Mouse (Mus musculus): ENCODE data around the gene Negr1. TPM values are rescaled to one million over a fixed set of nuclear protein-coding genes. Genes with fewer than 3 reads are reported as not detected.

Negr1 gene
- total RNA-seq, 2 experiments from 2014 or later, result 1.7 to 1.9 TPM

- DNase-seq (ENCODE audit: low spot score in 2 of 2), result no peak
Observed at GRCm38 (mm10) chr3:156672560-156672959, 111.0 kb downstream of the Negr1 start.

GRCm38 (mm10) chr3:156690059-156690605 lies 128.5 kb downstream of the Negr1 start:
- no peak for DNase-seq (ENCODE audit: low spot score in 2 of 2)

GRCm38 (mm10) chr3:156698687-156699086 lies 137.1 kb downstream of the Negr1 start:
- no peak for DNase-seq (ENCODE audit: low spot score in 2 of 2)

GRCm38 (mm10) chr3:156703241-156703640 lies 141.6 kb downstream of the Negr1 start:
- DNase-seq (ENCODE audit: low spot score in 2 of 2), result no peak

GRCm38 (mm10) chr3:156710240-156710639 lies 148.6 kb downstream of the Negr1 start:
- DNase-seq (ENCODE audit: low spot score in 2 of 2), result no peak

- DNase-seq (ENCODE audit: low spot score in 2 of 2), result no peak
Observed at GRCm38 (mm10) chr3:156710693-156711092, 149.1 kb downstream of the Negr1 start.

GRCm38 (mm10) chr3:156736335-156736734 lies 174.7 kb downstream of the Negr1 start:
- DNase-seq (ENCODE audit: low spot score in 2 of 2), result no peak

GRCm38 (mm10) chr3:156739529-156739928 lies 177.9 kb downstream of the Negr1 start:
- no peak for DNase-seq (ENCODE audit: low spot score in 2 of 2)

- DNase-seq (ENCODE audit: low spot score in 2 of 2), result no peak
Observed at GRCm38 (mm10) chr3:156743266-156743665, 181.7 kb downstream of the Negr1 start.

- no peak for DNase-seq (ENCODE audit: low spot score in 2 of 2)
Observed at GRCm38 (mm10) chr3:156745218-156745770, 183.7 kb downstream of the Negr1 start.

GRCm38 (mm10) chr3:156747456-156747855 lies 185.9 kb downstream of the Negr1 start:
- no peak for DNase-seq (ENCODE audit: low spot score in 2 of 2)

- DNase-seq (ENCODE audit: low spot score in 2 of 2), result no peak
Observed at GRCm38 (mm10) chr3:156753780-156754373, 192.3 kb downstream of the Negr1 start.

GRCm38 (mm10) chr3:156754790-156755530 lies 193.4 kb downstream of the Negr1 start:
- no peak for DNase-seq (ENCODE audit: low spot score in 2 of 2)

- DNase-seq (ENCODE audit: low spot score in 2 of 2), result no peak
Observed at GRCm38 (mm10) chr3:156765015-156765414, 203.4 kb downstream of the Negr1 start.

GRCm38 (mm10) chr3:156766171-156766845 lies 204.7 kb downstream of the Negr1 start:
- DNase-seq (ENCODE audit: low spot score in 2 of 2), result no peak

GRCm38 (mm10) chr3:156771626-156772025 lies 210.0 kb downstream of the Negr1 start:
- DNase-seq (ENCODE audit: low spot score in 2 of 2), result no peak

- no peak for DNase-seq (ENCODE audit: low spot score in 2 of 2)
Observed at GRCm38 (mm10) chr3:156772057-156772456, 210.5 kb downstream of the Negr1 start.

- DNase-seq (ENCODE audit: low spot score in 2 of 2), result no peak
Observed at GRCm38 (mm10) chr3:156784309-156784852, 222.8 kb downstream of the Negr1 start.

GRCm38 (mm10) chr3:156786355-156786754 lies 224.8 kb downstream of the Negr1 start:
- no peak for DNase-seq (ENCODE audit: low spot score in 2 of 2)

- no peak for DNase-seq (ENCODE audit: low spot score in 2 of 2)
Observed at GRCm38 (mm10) chr3:156791234-156791633, 229.6 kb downstream of the Negr1 start.

- DNase-seq (ENCODE audit: low spot score in 2 of 2), result no peak
Observed at GRCm38 (mm10) chr3:156792743-156793142, 231.1 kb downstream of the Negr1 start.

Data from gastrocnemius, postnatal 4 days (tissue).